Mouse (Mus musculus): Measurements from ENCODE around the gene Tor4a. TPM values are rescaled to one million over a fixed set of nuclear protein-coding genes. Genes with fewer than 3 reads are reported as not detected.

The Tor4a gene
- polyA plus RNA-seq, 1 experiment: 21.8 TPM

- Histone ChIP-seq H3K4me3 (ENCODE audit: insufficient read depth, low read depth, low read length) (no peak overlapping the region), H3K36me3 (ENCODE audit: control insufficient read depth, insufficient read depth, low read length) (peaks cover 4% of the 10 kb centered on the region; the same call in 1 of the 2 replicates), H3K4me1 (ENCODE audit: control insufficient read depth, insufficient read depth, low read length) (peaks cover 9% of the 10 kb centered on the region; the same call in 1 of the 2 replicates), H3K27ac (ENCODE audit: insufficient read depth, low read depth, low read length) (no peak overlapping the region), H3K27me3 (replicated peaks; ENCODE audit: control insufficient read depth, insufficient read depth, low read length) (no peaks in the 10 kb centered on the region)
- TF ChIP-seq CTCF (conservative IDR thresholded peaks at IDR 0.05; ENCODE audit: insufficient read depth, insufficient read length, low read depth, low read length) (no peak; the same call in 1 of the 2 replicates), POLR2A (IDR thresholded peaks at IDR 0.05; ENCODE audit: low read depth, low read length) (no peak)
- no peak for DNase-seq
- 54% methylated on average over 4 of the region's 4 CpGs for WGBS
Observed at GRCm38 (mm10) chr2:25203631-25204214, 7.0 kb upstream of the Tor4a start.

- no peaks in the 10 kb centered on the region; the same call in 1 of the 2 replicates for H3K4me1 ChIP-seq (ENCODE audit: control insufficient read depth, insufficient read depth, low read length)
- 88% methylated on average over 2 of the region's 2 CpGs for WGBS
- DNase-seq: no peak
- H3K36me3 ChIP-seq (ENCODE audit: control insufficient read depth, insufficient read depth, low read length): peaks cover 4% of the 10 kb centered on the region; the same call in 1 of the 2 replicates
- no peaks in the 10 kb centered on the region for H3K27me3 ChIP-seq (replicated peaks; ENCODE audit: control insufficient read depth, insufficient read depth, low read length)
- H3K27ac ChIP-seq (ENCODE audit: insufficient read depth, low read depth, low read length): no peak overlapping the region
- TF ChIP-seq POLR2A (IDR thresholded peaks at IDR 0.05; ENCODE audit: low read depth, low read length) (no peak), CTCF (conservative IDR thresholded peaks at IDR 0.05; ENCODE audit: insufficient read depth, insufficient read length, low read depth, low read length) (no peak)
- H3K4me3 ChIP-seq (ENCODE audit: insufficient read depth, low read depth, low read length): no peak overlapping the region
Observed at GRCm38 (mm10) chr2:25200631-25201030, 3.9 kb upstream of the Tor4a start.

DNA sequence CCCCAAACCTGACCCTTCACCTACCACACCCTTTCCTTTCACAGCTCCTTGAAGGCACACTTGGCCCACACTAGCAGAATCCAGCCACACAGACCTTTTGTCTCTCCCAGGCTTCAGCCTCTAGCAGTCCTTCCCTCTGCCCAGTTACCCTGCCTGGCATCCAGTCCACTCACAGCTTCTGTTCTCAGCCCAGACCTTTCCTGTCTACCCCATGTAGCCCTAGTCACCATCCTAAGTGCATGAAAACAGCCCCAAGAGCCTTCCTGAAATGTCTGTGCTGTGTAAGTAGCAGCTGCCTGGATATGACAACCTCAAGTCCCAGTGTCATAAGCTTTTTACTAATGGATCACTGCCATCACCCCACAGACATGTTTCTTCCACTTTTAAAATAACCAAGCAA lies 1.3 kb upstream of the Tor4a start:
- Histone ChIP-seq H3K27me3 (replicated peaks; ENCODE audit: control insufficient read depth, insufficient read depth, low read length) (no peaks in the 10 kb centered on the region), H3K4me1 (ENCODE audit: control insufficient read depth, insufficient read depth, low read length) (peaks cover 10% of the 10 kb centered on the region; the same call in 1 of the 2 replicates), H3K27ac (ENCODE audit: insufficient read depth, low read depth, low read length) (no peak overlapping the region), H3K4me3 (ENCODE audit: insufficient read depth, low read depth, low read length) (no peak overlapping the region), H3K36me3 (ENCODE audit: control insufficient read depth, insufficient read depth, low read length) (peaks cover 1% of the 10 kb centered on the region; the same call in 1 of the 2 replicates)
- no peak for DNase-seq
- TF ChIP-seq CTCF (conservative IDR thresholded peaks at IDR 0.05; ENCODE audit: insufficient read depth, insufficient read length, low read depth, low read length) (no peak), POLR2A (IDR thresholded peaks at IDR 0.05; ENCODE audit: low read depth, low read length) (no peak)

GRCm38 (mm10) chr2:25197191-25197590 lies 505 bp upstream of the Tor4a start:
- H3K36me3 ChIP-seq (ENCODE audit: control insufficient read depth, insufficient read depth, low read length): no peaks in the 10 kb centered on the region; the same call in 1 of the 2 replicates
- WGBS: 23% methylated on average over 2 of the region's 2 CpGs
- 0 out of 2 replicates have a peak overlapping the region, but pooled peaks have one; percentile 43 for H3K4me3 ChIP-seq (ENCODE audit: insufficient read depth, low read depth, low read length)
- H3K27ac ChIP-seq (ENCODE audit: insufficient read depth, low read depth, low read length): peak overlapping the region; percentile 93
- no peak for TF ChIP-seq POLR2A (IDR thresholded peaks at IDR 0.05; ENCODE audit: low read depth, low read length)
- TF ChIP-seq CTCF (conservative IDR thresholded peaks at IDR 0.05; ENCODE audit: insufficient read depth, insufficient read length, low read depth, low read length): no peak
- no peak for DNase-seq
- H3K4me1 ChIP-seq (ENCODE audit: control insufficient read depth, insufficient read depth, low read length): peaks cover 10% of the 10 kb centered on the region; the same call in 1 of the 2 replicates
- no peaks in the 10 kb centered on the region for H3K27me3 ChIP-seq (replicated peaks; ENCODE audit: control insufficient read depth, insufficient read depth, low read length)

DNA sequence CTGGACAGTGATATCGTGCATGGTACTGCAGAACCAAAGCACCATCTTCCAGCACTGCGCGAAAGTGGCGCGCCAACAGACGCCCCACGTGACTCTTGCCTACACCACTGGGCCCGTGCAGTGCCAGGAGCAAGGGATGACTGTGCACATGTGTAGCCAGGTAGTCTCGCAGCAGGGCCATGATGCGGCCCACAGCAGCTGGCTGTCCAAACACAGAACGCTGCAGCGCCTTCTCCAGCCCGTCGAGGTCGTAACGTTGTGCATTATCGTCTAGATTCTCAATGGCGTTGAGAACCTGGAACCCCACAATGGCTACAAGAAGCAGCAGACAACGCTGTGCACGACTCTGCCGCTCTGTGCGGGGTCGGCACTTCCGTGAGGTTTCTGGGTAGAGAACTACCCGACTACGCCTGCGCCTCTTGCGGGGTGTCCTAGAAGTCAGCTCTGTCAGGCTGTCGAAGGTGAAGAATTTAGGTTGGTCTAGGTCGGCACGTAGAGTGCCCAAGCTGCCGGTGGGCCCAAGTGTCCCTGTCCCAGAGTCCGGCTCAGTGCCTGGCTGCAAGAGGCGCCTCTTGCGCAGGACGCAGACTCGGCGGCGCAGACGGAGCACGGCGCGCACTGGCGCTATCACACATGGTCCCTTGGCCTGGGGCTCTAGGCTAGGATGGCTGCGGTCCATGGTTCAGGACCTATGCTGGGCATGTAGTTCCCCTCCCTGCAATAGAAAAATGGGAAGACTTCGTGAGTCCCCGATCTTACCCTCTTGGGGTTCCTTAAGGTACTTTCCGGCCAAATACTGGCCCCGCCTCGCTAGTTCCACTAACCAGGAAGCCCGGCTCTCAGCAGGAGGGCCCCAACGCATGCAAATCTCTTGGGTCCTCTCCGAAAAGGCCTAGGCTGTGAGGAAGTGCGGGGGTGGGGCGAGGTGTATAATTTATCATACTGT lies 1.2 kb downstream of the Tor4a start:
- Histone ChIP-seq H3K27ac (ENCODE audit: insufficient read depth, low read depth, low read length) (peak overlapping the region; percentile 93), H3K27me3 (replicated peaks; ENCODE audit: control insufficient read depth, insufficient read depth, low read length) (no peaks in the 10 kb centered on the region), H3K4me3 (ENCODE audit: insufficient read depth, low read depth, low read length) (peak overlapping the region; percentile 43), H3K36me3 (ENCODE audit: control insufficient read depth, insufficient read depth, low read length) (no peaks in the 10 kb centered on the region; the same call in 1 of the 2 replicates), H3K4me1 (ENCODE audit: control insufficient read depth, insufficient read depth, low read length) (peaks cover 10% of the 10 kb centered on the region; the same call in 1 of the 2 replicates)
- peak; percentile 91 for DNase-seq
- 25% methylated on average over 55 of the region's 55 CpGs for WGBS
- TF ChIP-seq CTCF (conservative IDR thresholded peaks at IDR 0.05; ENCODE audit: insufficient read depth, insufficient read length, low read depth, low read length) (no peak), POLR2A (IDR thresholded peaks at IDR 0.05; ENCODE audit: low read depth, low read length) (no peak)

DNA sequence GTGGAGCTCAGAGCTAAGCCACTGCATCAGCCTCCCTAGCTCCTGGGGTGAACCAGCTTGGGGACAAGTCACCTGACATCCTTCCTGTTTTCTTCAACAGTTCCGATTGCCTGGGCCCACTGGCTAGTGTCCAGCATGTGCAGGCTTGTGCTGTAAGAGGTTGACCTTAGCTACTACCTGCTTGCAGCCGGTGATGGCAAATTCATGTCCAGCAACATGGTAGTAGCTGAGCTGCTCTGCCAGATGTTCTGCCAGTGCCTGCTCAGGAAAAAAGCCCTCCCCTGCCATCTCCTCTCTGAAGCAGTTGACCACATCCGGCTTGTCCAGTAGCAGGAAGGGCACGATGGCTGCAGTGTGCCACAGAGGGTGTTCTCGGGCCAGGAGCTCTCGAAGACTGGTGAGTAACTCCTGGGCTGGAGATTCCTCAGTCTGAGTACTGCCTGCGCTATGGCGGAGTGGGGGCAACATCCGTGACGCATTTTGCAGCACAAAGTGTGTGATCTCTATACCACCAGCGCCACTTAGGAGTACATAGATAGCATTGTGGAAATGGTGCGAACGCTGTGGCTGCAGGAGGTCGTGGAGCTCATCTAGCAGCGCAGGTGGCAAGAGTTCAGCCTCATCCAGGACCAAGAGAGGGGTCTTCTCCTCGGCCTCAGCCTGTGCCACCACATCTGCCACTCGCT lies 2.1 kb downstream of the Tor4a start:
- peaks cover 10% of the 10 kb centered on the region; the same call in 1 of the 2 replicates for H3K4me1 ChIP-seq (ENCODE audit: control insufficient read depth, insufficient read depth, low read length)
- no peak for DNase-seq
- H3K27me3 ChIP-seq (replicated peaks; ENCODE audit: control insufficient read depth, insufficient read depth, low read length): no peaks in the 10 kb centered on the region
- WGBS: 69% methylated on average over 17 of the region's 17 CpGs
- no peaks in the 10 kb centered on the region for H3K36me3 ChIP-seq (ENCODE audit: control insufficient read depth, insufficient read depth, low read length)
- peak overlapping the region; percentile 43; the same call in 1 of the 2 replicates for H3K4me3 ChIP-seq (ENCODE audit: insufficient read depth, low read depth, low read length)
- no peak for TF ChIP-seq POLR2A (IDR thresholded peaks at IDR 0.05; ENCODE audit: low read depth, low read length)
- peak overlapping the region; percentile 21 for H3K27ac ChIP-seq (ENCODE audit: insufficient read depth, low read depth, low read length)

Data from kidney, adult 2 months (tissue).